Mouse (Mus musculus) thymus, postnatal 0 days (tissue): ENCODE data around the gene Bcl2l11. TPM values are rescaled to one million over a fixed set of nuclear protein-coding genes. Genes with fewer than 3 reads are reported as not detected.

Experiments used
- DNase-seq: peaks from one replicate; pipeline ENCODE4 v3.0.0-alpha.2; 2015; ENCODE audit warnings: low spot score
- polyA plus RNA-seq: library from polyadenylated mRNA; unstranded; fragments of >200 nt; fragmentation: Nextera tagmentation; extraction: Ambion mirVana; gene quantifications from 2 replicates; pipeline ENCODE4 v1.2.1, GENCODE M21; 2015

Gene Bcl2l11
- polyA plus RNA-seq, 1 experiment from 2014 or later, result 25.6 TPM

DNA sequence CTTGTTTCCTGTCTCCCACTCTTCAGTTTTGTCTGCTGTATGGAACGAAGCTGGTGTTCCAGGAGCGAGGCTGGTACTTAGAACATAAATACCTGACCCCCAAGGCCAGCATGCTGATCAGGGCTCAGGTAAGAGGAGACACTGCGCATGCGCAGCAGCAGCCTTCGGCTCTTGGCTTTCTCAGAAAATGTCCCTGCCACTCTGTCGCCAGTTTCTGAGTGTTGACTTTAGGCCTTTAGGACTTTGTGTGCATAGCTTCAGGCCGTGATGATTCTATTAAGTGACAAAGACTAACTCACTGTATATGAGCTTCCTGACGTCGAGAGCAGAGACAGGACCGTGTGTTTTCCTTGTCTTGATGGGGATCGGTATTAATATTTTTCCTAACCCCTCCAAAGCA, 20.2 kb upstream of the Bcl2l11 start:
- no peak for DNase-seq

DNA sequence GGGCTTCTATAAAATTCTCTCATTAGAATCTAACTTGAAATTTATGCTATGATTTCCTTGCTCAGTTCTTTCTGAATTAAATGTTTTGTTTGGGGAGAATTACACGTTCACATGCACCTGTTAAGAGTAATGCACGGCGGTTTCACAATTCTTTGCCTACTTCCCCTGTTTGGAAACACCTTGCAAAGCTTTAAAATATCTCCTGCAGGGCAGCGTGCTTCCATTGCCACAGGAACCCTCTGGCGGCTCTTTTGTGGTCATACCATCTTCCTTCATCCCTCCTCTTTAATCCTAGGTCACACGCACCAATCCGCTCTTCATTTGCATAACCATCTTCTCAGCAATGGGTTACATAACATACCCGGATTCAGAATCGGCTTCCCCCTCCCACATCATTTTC, 14.3 kb upstream of the Bcl2l11 start:
- no peak for DNase-seq

DNA sequence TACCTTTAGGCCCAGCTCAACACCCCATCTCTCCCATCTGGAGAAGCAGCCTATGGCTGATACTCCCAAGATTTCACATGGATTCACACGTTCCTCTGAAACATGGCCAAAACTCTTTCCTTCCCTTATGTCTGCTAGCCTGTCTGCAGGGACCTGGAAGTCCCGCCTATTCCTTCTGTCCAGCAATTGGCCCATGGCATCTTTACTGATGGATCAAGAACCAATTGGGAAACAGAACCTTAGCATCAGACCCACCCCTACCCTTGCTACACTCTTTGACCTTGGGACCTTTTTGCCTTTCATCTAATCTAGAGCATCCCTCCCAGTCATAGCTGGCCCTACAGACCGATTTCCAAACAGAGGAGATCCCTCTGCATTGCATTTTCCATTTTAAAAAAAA, 11.2 kb upstream of the Bcl2l11 start:
- no peak for DNase-seq

DNA sequence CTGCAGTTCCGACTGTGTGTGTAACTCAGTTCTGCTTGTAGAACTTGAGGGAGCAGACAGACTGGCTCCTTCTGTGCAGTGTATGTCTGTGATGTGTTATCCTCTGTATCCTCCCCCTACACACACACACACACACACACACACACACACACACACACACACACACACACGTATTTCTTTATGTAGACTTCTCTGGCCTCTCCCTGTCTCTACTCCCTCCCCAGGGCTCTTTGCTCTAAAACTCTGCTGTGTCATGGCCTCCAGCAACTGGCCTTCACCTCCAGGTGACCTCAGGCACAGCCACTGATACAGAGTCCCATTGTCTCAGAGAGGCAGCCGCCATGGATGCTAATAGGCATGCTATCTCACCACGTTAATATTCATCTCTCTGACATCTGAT, 10.3 kb upstream of the Bcl2l11 start:
- no peak for DNase-seq

DNA sequence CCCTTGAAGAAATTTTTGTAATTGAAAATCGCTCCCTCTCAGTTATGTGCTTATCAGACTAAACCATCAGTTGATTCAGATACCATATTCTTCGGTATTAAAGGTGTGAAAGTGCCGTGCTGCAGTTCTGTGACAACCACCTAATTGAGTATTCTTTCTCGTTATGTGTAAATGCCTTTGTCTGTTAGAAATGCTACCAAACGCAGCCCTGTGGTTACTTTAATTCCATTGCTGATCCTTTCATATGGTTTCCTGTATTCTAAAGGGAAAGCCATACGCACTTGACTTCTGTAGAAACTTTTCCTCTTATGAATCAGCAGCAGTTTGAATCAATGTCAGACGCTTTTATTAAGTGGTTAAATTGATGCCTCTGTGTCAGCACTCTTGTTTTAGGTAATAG, 8.2 kb upstream of the Bcl2l11 start:
- no peak for DNase-seq

DNA sequence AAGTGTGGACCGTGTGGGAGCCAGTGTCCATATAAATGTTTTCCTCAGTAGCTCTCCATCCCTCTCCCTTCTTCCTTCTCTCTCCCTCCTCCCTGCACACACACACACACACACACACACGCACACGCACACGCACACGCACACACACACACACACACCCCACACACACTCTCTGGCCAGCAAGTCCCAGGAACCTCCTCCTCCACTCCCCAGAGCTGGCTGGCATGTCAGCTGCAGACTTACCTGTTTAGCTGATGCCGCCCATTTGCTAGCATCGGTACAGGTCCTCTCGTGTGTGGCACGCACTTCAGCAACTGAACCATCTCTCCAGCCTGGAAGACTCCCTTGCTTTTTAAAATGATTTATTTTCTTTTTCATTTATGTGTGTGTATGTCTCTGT, 6.9 kb upstream of the Bcl2l11 start:
- no peak for DNase-seq

DNA sequence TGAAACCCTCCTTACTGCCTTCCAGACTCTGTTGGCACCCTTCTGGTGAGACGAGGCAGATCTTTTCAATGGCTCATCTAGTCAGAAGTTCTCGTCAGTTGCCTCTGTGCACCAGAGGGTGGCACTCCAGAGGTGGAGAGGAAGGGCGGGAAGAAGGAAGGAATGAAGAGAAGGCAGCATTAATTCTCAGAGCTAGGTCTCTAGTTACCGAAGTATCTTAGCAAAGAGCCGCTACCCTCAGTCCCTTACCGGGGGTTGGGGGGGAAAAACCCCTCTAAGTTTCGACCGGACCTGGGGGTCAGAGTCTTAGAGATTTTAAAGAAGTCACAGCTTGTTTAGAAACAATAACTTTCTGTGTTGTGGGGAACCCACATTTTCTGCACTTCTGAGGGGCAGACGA, 3.3 kb upstream of the Bcl2l11 start:
- peak; percentile 83 for DNase-seq

DNA sequence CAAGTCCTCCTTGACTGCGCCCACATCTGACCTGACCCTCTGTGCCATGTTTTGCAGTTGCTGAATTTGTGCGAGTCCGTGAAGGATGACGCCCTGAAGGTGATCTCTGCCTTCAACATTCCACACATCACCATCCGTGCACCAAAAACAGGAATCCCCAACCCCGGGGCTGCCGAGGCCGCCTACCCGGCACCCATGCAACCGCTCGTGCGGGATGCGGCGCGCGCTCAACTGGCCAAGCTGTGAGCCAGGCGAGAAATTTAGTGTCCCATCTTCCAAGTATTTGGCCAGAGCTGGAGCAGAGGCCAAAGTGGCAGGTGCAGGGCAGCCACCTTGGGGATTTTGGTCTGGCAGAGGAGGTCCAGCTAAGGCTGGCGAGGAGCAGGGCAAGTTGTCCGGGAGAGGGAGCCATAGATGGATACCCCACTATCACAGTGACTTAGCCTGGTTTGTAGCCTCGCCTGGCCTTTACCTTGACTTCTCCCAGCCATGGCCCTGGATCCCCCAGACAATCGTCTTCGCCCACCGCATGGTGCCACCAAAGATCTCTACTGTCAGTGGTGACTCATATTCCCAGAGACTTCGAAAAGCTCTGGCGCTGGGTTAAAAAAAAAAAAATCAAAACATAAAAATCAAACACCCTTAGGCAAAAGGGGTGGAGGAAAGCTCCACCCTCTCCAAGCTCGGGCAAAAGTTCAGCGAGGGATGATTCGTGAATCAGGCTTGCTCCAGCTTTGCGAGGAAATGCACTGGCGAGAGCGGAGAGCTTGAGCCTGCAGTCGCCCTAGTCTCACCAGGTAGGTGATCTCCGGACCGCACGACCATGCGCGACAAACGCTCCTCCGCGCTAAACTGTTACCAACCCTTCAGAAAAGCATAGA, 2.7 kb upstream of the Bcl2l11 start:
- DNase-seq, result peak; percentile 16

DNA sequence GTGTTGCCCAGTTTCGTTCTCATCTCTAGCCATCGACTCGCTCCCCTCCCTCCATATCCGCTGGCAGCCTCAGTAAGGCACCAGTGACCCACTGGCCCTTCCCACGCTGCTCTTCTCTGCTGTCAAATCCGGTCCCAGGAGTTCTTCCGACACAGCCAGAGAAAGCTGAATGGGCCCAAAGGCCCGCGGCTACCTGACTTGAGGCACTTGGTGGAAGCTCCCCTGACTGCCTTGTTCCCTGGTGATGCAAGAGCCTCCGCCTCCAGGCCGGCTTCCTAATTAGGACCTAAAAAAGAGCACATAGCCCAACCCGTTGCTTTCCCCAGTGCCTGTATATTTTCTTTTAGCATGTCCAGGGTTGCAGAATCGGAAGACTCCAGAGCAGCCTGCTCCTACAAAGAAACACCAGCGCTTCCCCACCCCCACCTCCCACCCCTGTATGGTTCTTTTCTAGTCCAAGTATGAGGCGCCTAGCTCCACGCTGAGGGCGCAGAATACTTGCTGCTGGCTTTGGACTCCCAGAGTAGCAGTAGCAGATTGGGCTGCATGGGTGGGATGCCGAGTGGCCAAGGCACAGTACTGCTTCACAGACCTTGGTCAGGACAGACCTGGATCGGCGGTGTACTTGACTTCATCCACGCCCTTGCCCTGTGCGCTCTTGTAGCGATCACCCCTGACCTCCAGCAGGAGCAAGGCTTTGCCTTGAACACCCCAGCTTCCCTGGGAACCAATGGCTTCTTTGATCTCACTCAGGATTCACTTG, 1.7 kb upstream of the Bcl2l11 start:
- DNase-seq, result peak; percentile 16

DNA sequence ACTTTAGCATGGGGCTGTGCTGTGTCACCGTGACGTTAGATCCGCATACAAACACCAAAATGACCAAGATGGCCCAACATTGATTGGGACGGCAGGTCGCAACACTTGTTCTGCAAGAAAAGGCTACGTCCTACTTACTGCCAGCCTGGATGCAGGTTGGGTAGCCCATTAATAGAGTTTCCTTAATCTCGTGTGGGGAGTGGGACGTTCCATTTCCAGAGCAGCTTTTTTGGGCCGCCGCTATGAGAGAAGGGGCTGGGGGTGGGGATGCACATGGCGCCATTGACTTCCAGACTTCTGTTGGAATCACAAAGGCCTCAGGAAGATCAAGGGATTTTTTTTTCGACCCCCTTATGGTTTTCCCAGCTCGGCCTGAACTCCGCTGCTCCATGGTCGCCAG, 1.1 kb upstream of the Bcl2l11 start:
- DNase-seq, result no peak

DNA sequence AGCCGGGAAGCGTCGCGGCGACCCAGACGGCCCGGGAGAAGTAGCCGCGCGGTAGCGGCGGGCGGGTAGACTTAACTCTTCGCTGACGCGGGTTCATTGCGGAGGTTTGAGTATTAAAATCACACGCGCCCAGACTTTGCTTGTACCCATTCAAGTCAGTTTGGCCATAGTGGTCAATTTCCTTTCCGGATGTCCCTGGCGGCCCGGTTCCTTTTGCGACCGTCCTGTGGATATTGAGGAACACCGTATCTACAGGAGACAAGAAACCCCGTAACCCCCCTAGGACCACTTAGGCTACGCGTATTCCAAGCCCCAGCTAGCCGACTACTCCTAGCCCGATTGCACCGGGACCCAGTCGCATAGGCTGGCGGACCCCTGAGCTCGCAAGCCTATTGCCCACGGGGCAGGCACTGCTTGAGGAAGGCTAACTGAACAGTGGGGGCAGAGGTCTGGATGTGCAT, 783 bp downstream of the Bcl2l11 start:
- peak; percentile 37 for DNase-seq

DNA sequence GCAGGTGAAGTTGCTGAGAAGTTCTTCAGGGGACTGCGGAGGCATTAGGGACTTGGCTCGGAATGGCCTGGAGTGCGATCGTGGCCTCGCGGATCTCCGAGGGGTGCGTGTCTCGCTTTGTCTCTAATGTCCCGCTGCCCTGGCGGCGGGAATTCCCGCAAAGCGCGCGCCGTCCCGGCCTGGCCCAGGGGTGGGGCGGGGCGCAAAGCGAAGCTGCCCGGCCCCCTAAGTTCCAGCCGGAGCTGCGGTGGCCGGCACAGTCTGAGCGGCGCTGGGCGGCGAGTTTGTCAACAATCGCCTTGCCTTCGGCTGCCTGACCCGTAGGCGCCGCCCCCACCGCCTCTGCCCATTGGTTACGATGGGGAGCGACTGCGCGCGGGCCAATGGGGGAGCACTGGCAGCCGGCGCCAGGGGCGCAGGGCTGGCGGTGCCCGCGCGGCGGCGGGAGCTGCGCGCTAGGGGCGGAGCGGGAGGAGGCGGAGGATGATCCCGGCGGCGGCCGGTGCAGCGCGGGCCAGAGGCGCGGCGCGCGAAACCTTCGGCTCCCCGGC, 1.4 kb downstream of the Bcl2l11 start:
- DNase-seq, result peak; percentile 94

DNA sequence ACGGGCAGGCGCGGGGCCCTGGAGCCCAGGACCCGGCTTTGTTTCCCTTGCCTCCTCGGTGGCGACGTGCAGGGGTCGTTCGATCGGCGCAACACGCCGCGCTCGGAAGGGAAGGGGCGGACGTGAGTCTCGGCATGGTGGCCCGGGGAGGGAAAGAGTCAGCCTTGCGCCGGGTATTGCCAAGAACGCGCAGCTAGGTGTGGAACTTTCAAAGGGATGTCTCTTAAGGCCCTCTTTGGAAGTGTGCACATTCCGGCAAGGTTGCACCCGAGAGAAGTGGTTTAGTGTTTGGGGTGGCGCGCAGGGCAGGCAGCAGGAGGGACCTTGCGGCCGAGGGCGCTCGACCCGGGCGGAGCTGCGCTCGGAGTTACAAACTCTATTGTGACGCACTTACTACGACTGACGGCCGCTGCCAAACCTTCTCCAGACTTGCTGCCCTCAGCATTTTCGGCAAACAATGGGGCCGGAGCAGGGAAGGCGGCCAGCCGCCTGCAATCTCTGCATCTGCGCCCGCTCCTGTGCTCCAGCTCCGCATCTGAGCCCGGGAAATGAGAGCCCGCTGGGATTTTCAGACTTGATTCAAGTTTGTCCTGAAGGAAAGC, 2.0 kb downstream of the Bcl2l11 start:
- DNase-seq, result no peak

DNA sequence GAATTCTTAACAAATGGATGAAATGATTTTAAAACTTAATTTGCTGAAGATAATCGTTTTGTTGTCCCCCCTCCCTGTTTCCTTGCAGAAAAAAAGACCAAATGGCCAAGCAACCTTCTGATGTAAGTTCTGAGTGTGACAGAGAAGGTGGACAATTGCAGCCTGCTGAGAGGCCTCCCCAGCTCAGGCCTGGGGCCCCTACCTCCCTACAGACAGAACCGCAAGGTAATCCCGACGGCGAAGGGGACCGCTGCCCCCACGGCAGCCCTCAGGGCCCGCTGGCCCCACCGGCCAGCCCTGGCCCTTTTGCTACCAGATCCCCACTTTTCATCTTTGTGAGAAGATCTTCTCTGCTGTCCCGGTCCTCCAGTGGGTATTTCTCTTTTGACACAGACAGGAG, 2.7 kb downstream of the Bcl2l11 start:
- DNase-seq, result no peak

DNA sequence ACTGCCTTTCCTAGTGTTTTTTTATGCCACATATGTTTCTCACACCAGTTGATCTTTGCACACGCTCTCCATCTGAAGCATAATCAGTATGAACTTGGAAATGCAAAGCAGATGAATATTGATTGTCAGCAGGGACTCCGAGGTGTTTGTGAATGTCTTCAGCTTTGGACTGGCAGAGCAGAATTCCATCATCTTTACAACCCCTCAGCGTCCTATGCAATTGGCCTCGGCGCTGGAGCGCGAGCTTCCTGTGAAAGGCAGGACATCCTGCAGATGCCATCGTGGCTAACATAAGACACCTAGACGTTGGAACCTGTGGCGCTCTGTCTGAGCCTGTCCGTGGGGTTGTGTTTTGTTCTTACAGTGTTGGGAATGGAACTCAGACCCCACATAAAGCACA, 5.7 kb downstream of the Bcl2l11 start:
- DNase-seq, result no peak

DNA sequence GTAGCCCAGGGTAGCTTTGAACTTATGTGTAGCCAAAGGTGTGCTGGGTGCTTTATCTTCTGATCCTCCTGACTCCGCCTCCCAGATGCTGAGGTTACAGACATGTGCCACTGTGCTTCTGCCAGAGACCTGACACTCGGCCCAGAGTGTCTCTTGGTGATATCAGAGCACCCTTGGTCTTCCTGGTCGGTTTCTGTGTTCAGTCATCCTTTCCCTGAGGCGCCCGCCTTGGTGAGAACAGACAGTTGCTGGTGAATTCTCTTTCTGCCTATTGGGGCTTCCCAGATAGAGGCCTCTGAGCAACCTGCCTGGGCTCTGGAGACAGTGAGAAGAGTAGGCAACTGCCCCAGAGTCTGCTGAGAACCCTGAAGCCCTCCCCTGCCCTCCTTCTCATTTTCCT, 6.8 kb downstream of the Bcl2l11 start:
- DNase-seq, result no peak

DNA sequence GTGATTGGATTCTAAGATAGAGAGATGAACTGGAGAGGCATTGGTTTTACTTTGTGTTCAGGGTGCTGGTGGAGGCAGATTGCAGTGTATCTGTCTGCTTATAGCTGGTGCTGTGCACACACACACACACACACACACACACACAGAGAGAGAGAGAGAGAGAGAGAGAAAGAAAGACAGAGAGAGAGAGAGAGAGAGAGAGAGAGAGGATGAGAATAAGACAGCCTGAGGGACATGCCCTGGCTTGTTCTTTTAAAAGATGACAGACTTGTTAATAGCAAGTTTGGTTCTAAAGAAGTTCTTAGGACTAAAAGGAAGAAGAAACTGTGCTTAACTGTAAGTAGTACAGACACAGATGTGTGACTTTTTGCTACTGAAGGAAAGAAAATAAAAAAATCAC, 8.0 kb downstream of the Bcl2l11 start:
- no peak for DNase-seq

DNA sequence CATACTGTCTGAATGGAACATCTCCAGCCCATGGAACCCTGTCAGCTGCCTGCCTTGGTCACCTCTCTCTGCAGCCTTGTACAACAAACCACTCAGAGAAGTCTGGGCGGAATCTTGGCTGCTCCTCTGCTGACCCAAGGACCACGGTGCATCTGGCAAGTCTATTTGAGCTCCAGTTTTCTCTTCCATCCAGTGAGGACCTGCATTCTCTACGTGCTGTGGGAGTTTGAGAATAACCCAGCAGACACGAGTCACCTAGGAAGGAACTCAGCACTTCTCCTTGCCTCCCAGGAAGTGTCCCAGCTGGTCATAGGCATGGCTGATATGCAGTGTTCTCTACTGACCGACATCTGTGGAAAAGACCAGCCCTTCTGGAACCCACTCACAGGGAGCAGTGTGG, 8.6 kb downstream of the Bcl2l11 start:
- DNase-seq, result no peak

DNA sequence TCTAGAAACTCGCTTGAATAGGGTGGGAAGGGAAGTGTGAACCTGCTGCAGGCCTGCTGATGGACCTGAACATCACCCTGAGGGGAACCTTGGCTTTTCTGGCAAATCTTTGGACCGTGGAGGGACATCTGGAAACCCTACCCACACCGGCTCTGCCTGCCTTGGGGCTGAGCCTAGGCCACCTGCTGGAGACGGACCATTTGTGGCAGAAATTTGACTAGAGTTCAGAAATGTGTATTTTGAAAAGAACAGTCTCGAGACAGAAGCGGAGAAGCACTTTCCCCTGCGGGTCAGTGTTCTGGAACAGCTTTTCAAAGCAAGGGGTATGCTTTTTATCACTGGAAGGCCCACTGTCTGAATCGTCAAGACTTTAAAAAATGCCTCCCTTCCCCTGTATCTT, 9.1 kb downstream of the Bcl2l11 start:
- DNase-seq, result no peak

DNA sequence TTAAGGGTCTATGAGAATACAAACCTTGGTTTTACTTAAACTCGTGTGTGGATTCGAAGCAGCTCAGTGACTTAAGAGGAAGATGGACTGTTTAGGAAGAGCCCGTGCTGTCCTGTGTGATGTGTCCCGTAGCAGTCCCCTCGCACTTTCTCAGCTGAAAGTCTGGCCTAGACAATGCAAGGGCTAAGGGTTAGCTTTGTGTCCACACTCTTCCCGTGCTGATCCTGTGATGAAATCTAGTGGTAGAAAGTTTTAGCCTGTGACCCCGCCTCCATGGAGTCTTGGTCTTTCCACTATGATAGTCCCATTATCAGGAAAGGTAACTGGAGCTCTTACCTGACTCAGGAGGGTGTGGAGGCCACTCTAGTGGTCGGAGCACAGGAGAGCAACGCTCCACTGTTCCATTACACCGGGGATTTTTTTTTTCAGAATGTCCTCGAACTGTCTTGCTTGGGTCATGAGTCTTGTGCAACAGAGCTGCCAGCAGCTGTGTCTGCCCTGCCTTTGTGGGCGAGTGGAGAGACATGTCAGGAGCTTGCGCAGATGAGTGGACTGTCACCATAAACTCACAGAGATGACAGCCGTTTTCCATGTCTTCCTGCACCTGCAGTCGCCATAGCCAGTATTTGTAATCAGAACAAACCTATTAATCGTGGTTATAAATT, 11.1 kb downstream of the Bcl2l11 start:
- DNase-seq, result no peak

DNA sequence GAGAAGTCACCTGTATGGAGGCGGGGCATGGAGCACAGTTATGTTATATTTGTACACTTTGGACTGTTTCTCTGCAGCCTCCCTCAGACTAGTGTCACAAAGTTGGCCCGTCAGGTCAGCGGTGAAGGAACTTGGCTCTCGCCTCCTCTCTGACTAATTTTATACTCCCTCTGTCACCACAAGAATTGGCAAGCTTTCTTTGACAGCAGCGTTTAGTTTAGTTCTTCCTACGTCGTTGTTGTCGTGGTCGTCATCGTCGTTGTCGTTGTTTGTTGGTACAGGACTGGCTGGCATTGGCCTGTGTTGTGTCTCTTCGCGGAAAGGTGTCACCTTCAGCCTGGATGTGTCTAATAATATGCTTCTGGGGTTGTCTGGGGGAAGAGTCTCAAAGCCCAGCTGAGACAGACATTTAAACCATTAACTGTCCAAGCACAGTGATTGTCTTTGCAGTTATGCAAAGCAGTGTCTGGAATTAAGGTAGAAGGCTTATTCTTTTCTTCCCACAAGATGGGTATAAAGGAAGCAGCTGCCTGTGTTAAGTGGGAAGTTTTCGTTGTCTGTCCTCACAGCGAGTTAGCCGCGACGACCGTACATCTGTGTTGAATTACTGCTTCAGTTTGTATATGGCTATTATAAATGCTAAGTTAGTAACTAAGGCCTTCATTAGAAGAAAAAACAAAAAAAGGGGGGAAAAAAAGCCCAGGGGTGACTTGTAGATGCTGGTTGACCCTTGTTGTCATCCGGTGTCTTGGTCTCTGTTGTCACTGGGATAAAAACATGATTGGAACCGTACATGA, 11.8 kb downstream of the Bcl2l11 start:
- DNase-seq, result no peak
